Mouse (Mus musculus): ENCODE data around the gene Mup4. TPM values are rescaled to one million over a fixed set of nuclear protein-coding genes. Genes with fewer than 3 reads are reported as not detected.
"Not testable (repeated sequence)": the region's sequence is repeated elsewhere in the genome, so short reads cannot be mapped to it uniquely, and the experiment has no call there.

Gene Mup4
- not detected for total RNA-seq (2021)

- intact Hi-C loops (cut with DNase I): no loop called here
- no peak for DNase-seq
Observed at GRCm38 (mm10) chr4:59960610-59961009, at the start of gene Mup4. Gene Mup4, minus strand, starts transcription at chr4:59960710.

- not testable (repeated sequence) for DNase-seq
- intact Hi-C loops (cut with DNase I): loop anchor here (10.0 kb wide), 1 partner anchor 1927 kb away; no protein-coding TSS in a partner anchor
Observed at GRCm38 (mm10) chr4:59997894-59998293, 37.4 kb upstream of the Mup4 start.

GRCm38 (mm10) chr4:59963405-59964344 is 3.2 kb upstream of the Mup4 start, which contains the start of gene Mup6:
Gene Mup6, plus strand, starts transcription at chr4:59964294.
- intact Hi-C loops (cut with DNase I): no loop called here
- DNase-seq: no peak

GRCm38 (mm10) chr4:59937543-59937942 is 23.0 kb downstream of the Mup4 start:
- intact Hi-C loops (cut with DNase I): no loop called here
- DNase-seq: no peak

- intact Hi-C loops (cut with DNase I): no loop called here
- DNase-seq: no peak
Observed at GRCm38 (mm10) chr4:59932505-59933281, 27.8 kb downstream of the Mup4 start.

- peak; percentile 48 to 57 for DNase-seq
- intact Hi-C loops (cut with DNase I): loop anchor here (1.0 kb wide), 1 partner anchor 140 kb away; no protein-coding TSS in a partner anchor
Observed at GRCm38 (mm10) chr4:59928347-59928746, 32.2 kb downstream of the Mup4 start.

GRCm38 (mm10) chr4:59927666-59928065 is 32.8 kb downstream of the Mup4 start:
- DNase-seq: no peak
- intact Hi-C loops (cut with DNase I): loop anchor here (1.0 kb wide), 1 partner anchor 139 kb away; no protein-coding TSS in a partner anchor

- no peak for DNase-seq
- intact Hi-C loops (cut with DNase I): no loop called here
Observed at GRCm38 (mm10) chr4:59925082-59925481, 35.4 kb downstream of the Mup4 start.

- intact Hi-C loops (cut with DNase I): no loop called here
- no peak for DNase-seq
Observed at GRCm38 (mm10) chr4:59917966-59918365, 42.5 kb downstream of the Mup4 start.

- DNase-seq: no peak
- intact Hi-C loops (cut with DNase I): no loop called here
Observed at GRCm38 (mm10) chr4:59914608-59915403, 45.7 kb downstream of the Mup4 start, which contains the start of gene Slc46a2. Gene Slc46a2, minus strand, starts transcription at chr4:59915056.

GRCm38 (mm10) chr4:59908785-59909184 is 51.7 kb downstream of the Mup4 start:
- intact Hi-C loops (cut with DNase I): no loop called here
- DNase-seq: no peak

GRCm38 (mm10) chr4:59907657-59908230 is 52.8 kb downstream of the Mup4 start:
- intact Hi-C loops (cut with DNase I): no loop called here
- no peak for DNase-seq

- DNase-seq: no peak
- intact Hi-C loops (cut with DNase I): no loop called here
Observed at GRCm38 (mm10) chr4:59907092-59907491, 53.4 kb downstream of the Mup4 start.

Other genes starting within 250 kb of the Mup4 start
- gene Inip, start 159.1 kb downstream of the Mup4 start, total RNA-seq (2021): 1 to 10 TPM; 8.3 to 8.7 TPM
- 1 to 10 TPM; 5.6 to 6.4 TPM for gene Snx30, start 154.9 kb downstream of the Mup4 start, total RNA-seq (2021)
- under 1 TPM in 1 of 2 experiments, not detected in 1; 0.16 TPM for gene Slc46a2, start 45.7 kb downstream of the Mup4 start, total RNA-seq (2021)
- not detected for gene Mup6, start 3.6 kb upstream of the Mup4 start, total RNA-seq (2021)
- not detected for gene Mup7, start 109.8 kb upstream of the Mup4 start, total RNA-seq (2021)
- gene Mup2, start 193.6 kb upstream of the Mup4 start, total RNA-seq (2021): not detected